Mouse (Mus musculus) stomach, embryonic 15.5 days (tissue): Measurements from ENCODE around the gene Aanat. TPM values are rescaled to one million over a fixed set of nuclear protein-coding genes. Genes with fewer than 3 reads are reported as not detected.

Source experiments
- ATAC-seq: fragments of 200-750 bp; cut with Nextera tagmentation; 2 replicates; pipeline ENCODE4 v1.8.0; 2017; ENCODE audit warnings: low read depth, moderate number of reproducible peaks, moderate TSS enrichment; ENCODE audit not compliant: insufficient read depth, low FRiP score
- H3K27ac ChIP-seq: fragments of 300-500 bp; sonication (generic); 2 replicates; pipeline ENCODE4 v1.5.1; 2015; ENCODE audit warnings: mild to moderate bottlenecking, inconsistent platforms
- H3K27me3 ChIP-seq: fragments of 300-500 bp; sonication (generic); replicated peaks from 2 replicates; pipeline ENCODE4 v1.6.1; 2015; ENCODE audit warnings: inconsistent platforms
- H3K36me3 ChIP-seq: fragments of 300-500 bp; sonication (generic); 2 replicates; pipeline ENCODE4 v1.6.1; 2015; ENCODE audit warnings: inconsistent platforms
- H3K4me1 ChIP-seq: fragments of 300-500 bp; sonication (generic); 2 replicates; pipeline ENCODE4 v1.6.1; 2015; ENCODE audit warnings: inconsistent platforms
- H3K4me2 ChIP-seq: fragments of 300-500 bp; sonication (generic); 2 replicates; pipeline ENCODE4 v1.6.1; 2015; ENCODE audit warnings: mild to moderate bottlenecking, inconsistent platforms
- H3K4me3 ChIP-seq: fragments of 300-500 bp; sonication (generic); replicated peaks from 2 replicates; pipeline ENCODE4 v1.5.1; 2015; ENCODE audit warnings: inconsistent platforms
- H3K9ac ChIP-seq: fragments of 300-500 bp; sonication (generic); 2 replicates; pipeline ENCODE4 v1.6.1; 2015; ENCODE audit warnings: inconsistent platforms
- H3K9me3 ChIP-seq: fragments of 300-500 bp; sonication (generic); 2 replicates; pipeline ENCODE4 v1.6.1; 2016; ENCODE audit warnings: inconsistent platforms
- WGBS: fragments of 180-500 bp; shearing (Covaris S2); methylation state at CpG from one replicate; pipeline ENCODE4 v1.1.7; 2015; 5-methylcytosine and 5-hydroxymethylcytosine counted together
- polyA plus RNA-seq: library from polyadenylated mRNA; unstranded; fragments of >200 nt; fragmentation: Nextera tagmentation; extraction: Ambion mirVana; gene quantifications from 2 replicates; pipeline ENCODE4 v1.2.1, GENCODE M21; 2015

Aanat gene
- polyA plus RNA-seq, 1 experiment from 2014 or later = 0.09 TPM

DNA sequence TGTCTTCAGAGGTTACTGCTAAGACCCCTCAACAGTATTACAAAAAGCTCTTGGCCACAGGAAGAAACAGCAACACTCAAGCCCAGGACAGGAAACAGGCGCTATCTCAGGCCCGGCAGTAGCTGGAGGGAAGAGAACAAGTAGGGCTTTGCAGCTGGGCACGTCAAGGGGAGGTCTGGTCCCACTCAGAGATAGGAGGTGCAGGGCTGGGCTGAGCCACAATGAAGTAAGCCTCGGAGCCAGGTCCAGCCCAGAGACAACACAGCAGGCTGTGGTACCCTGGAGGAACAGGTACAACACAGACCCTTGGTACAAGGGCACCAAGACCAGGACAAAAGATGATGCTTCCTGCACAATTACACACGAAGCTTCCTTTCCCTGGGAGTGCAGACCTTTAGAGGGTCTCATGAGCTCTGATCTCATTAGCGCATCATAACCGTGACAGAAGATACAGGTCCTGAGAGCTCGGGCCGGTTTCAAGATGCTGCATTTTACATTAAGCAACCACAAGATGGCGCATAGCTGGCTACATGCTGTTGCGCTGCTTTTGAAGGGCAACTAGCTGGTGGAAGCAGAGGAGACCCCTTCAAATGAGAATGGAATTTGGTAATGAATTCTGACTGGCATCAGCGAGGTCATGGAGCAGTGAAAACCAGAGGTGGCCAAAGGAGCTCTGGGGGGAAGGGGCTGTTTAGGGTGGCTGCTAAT, 31.9 kb upstream of the Aanat start:
- 33% methylated on average over 12 of the region's 12 CpGs for WGBS
- Histone ChIP-seq H3K4me2 (no peak overlapping the region), H3K9me3 (no peaks in the 10 kb centered on the region), H3K4me3 (no peak overlapping the region), H3K27ac (no peak overlapping the region), H3K36me3 (no peaks in the 10 kb centered on the region), H3K27me3 (no peaks in the 10 kb centered on the region), H3K4me1 (peaks cover 20% of the 10 kb centered on the region), H3K9ac (no peak overlapping the region)
- no peak for ATAC-seq

DNA sequence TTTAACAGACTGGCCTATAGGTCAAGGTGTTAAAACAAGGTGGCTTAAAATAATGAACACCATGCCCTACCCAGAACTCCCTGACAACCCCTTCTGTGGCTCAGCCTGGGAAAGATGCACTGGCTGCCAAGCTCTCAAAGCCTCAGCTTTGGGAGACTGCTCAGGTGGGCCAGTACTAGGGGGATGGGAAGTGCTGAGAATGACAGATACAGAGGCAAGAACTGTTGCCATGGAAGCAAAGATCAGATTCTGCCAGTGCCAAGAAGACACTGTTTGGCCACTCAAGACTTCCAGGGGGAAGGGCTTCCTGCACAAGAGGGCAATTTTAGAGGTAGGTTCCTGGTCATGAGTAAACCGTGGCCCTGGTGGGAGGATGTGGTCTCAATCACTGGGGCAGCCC, 30.7 kb upstream of the Aanat start:
- 52% methylated on average over 1 of the region's 1 CpGs for WGBS
- Histone ChIP-seq H3K9ac (no peak overlapping the region), H3K4me3 (no peak overlapping the region), H3K36me3 (no peaks in the 10 kb centered on the region), H3K9me3 (no peaks in the 10 kb centered on the region), H3K4me1 (peaks cover 18% of the 10 kb centered on the region), H3K27me3 (no peaks in the 10 kb centered on the region), H3K4me2 (no peak overlapping the region), H3K27ac (no peak overlapping the region)
- no peak for ATAC-seq

DNA sequence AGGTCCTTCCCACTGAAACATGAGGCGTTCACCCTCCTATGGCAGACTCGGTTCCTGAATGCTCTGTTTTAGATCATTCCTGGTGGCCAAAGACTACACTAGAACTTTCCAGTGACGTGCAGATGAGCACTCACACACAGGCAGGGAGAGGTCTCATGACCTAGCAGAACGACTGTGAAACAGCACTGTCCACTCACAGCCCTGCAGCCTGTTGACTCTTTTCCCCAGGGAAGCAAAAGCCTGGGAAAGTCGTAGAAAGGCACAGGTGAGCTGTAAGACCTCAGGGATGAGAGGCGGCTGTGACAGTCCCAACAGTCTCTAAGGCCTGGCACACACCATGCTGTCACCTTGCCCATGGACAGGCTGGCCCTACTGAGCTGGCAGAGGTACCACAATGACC, 29.9 kb upstream of the Aanat start:
- H3K4me2 ChIP-seq = no peak overlapping the region
- no peak overlapping the region for H3K9ac ChIP-seq
- H3K27ac ChIP-seq = no peak overlapping the region
- H3K27me3 ChIP-seq = no peaks in the 10 kb centered on the region
- no peak; the same call in 1 of the 2 replicates for ATAC-seq
- no peaks in the 10 kb centered on the region for H3K36me3 ChIP-seq
- no peaks in the 10 kb centered on the region for H3K9me3 ChIP-seq
- WGBS = 48% methylated on average over 6 of the region's 6 CpGs
- H3K4me1 ChIP-seq = peaks cover 11% of the 10 kb centered on the region
- H3K4me3 ChIP-seq = no peak overlapping the region

DNA sequence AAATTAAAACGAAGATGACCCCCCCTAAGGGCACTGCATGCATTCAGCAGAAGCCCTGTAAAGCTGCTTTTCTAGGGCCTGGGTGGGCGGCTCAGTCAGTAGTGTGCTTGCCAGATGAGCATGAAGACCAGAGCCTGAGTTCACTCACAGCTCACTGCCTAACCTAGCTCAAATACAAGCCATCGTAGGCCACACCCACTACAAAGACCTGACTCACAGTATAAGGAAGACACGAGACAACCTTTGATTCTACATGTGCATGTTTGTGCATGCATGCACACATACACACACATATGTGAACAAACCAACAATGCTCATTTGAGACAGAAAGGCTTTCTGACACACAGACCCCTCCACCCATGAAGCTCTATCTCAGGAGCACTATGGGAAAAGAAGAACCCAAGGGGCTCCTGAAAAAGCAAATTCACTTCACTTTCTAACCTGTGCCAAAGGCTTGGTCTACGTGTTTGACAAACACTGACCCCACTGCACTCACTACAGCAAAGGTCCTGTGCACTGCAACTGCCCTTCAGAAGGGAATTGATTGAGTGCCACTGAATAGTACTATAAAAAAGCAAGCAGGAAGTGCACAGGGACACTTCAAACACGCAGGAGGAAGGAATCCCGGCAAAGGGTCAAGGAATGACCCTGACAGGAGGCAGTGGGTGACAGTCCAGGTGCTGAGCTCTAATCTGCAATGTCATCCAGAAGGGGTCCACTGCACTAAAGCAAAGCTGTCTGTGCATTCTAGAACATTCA, 20.8 kb upstream of the Aanat start:
- H3K9ac ChIP-seq = no peak overlapping the region
- no peak overlapping the region for H3K27ac ChIP-seq
- H3K4me3 ChIP-seq = no peak overlapping the region
- no peaks in the 10 kb centered on the region for H3K27me3 ChIP-seq
- no peak for ATAC-seq
- WGBS = 48% methylated on average over 7 of the region's 7 CpGs
- no peaks in the 10 kb centered on the region for H3K9me3 ChIP-seq
- no peaks in the 10 kb centered on the region for H3K36me3 ChIP-seq
- no peak overlapping the region for H3K4me2 ChIP-seq
- H3K4me1 ChIP-seq = peaks cover 3% of the 10 kb centered on the region; the same call in 1 of the 2 replicates

DNA sequence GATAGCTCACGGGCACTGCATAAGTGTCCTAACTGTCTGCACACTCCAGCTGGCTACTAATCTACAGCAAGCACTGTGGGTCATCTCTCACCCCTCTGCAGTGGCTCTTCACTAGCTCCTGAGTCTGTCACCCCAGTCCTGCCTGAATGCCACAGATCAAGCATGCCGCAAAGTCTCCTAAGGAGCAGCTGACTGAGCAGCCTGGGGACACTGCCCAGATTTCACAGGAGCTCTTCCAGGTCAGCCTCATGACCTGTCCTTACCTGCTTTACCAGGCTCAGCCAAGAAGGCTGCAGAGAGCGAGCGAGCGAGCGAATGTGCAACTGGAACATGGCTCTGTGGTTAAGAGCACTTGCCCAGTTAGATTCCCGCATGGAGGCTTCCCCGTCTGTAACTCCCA, 18.7 kb upstream of the Aanat start:
- H3K4me3 ChIP-seq = no peak overlapping the region
- WGBS = 86% methylated on average over 8 of the region's 8 CpGs
- H3K4me2 ChIP-seq = no peak overlapping the region
- H3K9ac ChIP-seq = no peak overlapping the region
- no peaks in the 10 kb centered on the region for H3K36me3 ChIP-seq
- H3K4me1 ChIP-seq = peaks cover 3% of the 10 kb centered on the region; the same call in 1 of the 2 replicates
- no peak for ATAC-seq
- H3K27me3 ChIP-seq = no peaks in the 10 kb centered on the region
- no peak overlapping the region for H3K27ac ChIP-seq
- no peaks in the 10 kb centered on the region for H3K9me3 ChIP-seq

DNA sequence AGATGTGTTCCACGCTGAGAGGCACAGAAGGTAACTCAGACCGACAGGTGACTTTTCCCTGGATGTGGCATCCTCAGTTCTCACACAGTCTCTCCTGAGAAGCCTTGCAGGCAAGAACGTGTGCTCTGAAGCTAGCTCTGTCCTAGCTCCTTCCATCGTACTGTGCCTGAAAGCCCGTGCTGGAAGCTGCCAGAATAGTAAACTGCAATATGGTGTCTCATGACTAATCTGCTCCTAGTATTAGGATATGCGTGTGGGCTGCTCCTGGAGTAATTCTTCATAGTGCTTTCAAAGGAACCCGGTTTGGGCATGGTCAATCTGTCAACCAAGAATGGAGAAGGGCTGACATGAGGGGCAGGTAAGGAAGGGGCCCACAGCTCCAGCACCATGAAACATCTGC, 15.4 kb upstream of the Aanat start:
- Histone ChIP-seq H3K4me1 (peaks cover 17% of the 10 kb centered on the region), H3K4me3 (no peak overlapping the region), H3K27me3 (no peaks in the 10 kb centered on the region), H3K9me3 (no peaks in the 10 kb centered on the region), H3K4me2 (no peak overlapping the region), H3K9ac (no peak overlapping the region), H3K27ac (no peak overlapping the region), H3K36me3 (no peaks in the 10 kb centered on the region)
- WGBS = 62% methylated on average over 7 of the region's 7 CpGs
- ATAC-seq = no peak

DNA sequence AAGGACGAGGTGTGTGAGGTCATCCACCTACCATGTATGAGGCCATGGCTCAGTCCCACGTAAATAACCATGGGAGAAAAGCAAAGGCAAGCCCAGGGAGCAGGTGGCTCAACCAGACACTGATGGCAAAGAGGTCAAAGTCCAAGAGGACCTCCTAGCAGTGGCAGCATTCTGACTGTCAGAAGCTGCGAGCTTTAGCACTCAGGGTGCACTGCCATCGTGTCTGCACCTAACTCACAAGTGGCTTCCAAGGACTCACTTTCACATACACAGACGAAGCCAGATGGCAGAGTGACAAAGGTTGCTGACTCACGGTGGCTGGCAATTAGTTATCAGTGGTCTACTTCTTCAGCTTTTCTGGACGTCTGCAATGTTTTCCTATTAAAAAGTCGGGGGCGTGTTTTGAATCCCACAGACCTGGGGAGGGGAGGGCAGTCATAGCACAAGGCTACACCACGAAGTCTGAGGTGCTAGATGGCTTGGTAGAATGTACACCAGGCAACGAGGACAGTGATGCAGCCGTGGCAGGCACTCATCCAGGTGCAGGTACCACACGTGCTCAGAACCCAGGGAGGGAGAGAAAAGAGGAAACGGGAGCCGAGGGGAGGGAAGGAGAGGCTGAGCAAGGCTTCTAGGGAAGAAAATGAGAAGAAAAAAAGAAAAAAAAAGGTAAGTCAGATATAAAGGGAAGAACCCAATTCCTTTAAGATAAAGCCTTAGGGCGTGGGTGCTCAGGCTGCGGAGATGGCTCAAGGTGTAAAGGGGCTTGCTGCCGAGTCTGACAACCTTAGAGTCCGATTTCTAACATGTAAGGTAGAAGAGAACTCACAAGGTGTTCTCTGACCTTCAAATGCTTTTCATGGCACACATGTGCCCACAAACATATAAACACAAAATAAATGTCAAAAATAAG, 14.2 kb upstream of the Aanat start:
- no peak overlapping the region for H3K4me3 ChIP-seq
- H3K4me2 ChIP-seq = no peak overlapping the region
- ATAC-seq = peak; percentile 37; the same call in 1 of the 2 replicates
- WGBS = 59% methylated on average over 19 of the region's 19 CpGs
- peaks cover 15% of the 10 kb centered on the region for H3K4me1 ChIP-seq
- no peaks in the 10 kb centered on the region for H3K36me3 ChIP-seq
- no peaks in the 10 kb centered on the region for H3K9me3 ChIP-seq
- no peak overlapping the region for H3K9ac ChIP-seq
- H3K27me3 ChIP-seq = no peaks in the 10 kb centered on the region
- no peak overlapping the region for H3K27ac ChIP-seq

DNA sequence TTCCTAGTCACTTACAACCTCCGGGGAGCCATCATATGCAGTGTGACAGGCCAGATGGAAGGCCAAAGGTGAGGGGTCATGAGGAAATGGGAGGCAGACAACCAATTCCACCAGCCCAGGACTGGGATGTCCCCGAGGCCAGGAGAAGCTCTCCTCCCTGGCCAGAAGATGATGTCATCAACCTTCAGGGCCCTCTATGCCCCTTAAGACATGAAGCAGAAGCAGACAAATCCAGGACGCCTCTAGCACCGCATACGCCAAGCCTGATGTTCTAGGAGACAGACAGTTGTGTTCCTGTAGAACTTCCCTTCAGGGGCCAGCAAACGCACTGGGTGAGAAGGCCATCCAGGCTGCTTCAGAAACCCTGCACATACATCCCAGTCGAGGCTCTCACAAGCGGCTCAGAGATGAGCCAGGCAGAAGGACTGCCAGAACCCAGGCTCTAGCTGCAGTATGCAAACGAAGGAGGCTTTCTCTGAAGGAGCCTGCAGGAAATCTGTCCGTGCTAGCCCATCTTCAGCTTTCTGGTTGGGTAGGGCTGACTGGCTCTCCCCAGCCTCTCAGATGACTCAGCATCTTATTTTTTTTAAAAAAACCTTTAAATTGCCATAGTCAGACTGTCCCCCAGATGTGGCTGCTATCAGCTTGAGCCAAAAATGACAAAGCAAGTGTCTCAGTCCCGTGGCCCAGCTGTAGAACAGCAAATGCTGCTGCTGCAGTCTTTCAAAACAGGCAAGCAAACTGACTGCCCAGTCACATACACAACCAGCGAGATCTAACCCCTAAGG, 13.3 kb upstream of the Aanat start:
- H3K4me2 ChIP-seq = no peak overlapping the region
- peaks cover 15% of the 10 kb centered on the region for H3K4me1 ChIP-seq
- WGBS = 51% methylated on average over 12 of the region's 12 CpGs
- H3K27ac ChIP-seq = no peak overlapping the region
- no peak overlapping the region for H3K9ac ChIP-seq
- ATAC-seq = peak; percentile 69; the same call in 1 of the 2 replicates
- H3K27me3 ChIP-seq = no peaks in the 10 kb centered on the region
- no peak overlapping the region for H3K4me3 ChIP-seq
- no peaks in the 10 kb centered on the region for H3K9me3 ChIP-seq
- H3K36me3 ChIP-seq = no peaks in the 10 kb centered on the region

DNA sequence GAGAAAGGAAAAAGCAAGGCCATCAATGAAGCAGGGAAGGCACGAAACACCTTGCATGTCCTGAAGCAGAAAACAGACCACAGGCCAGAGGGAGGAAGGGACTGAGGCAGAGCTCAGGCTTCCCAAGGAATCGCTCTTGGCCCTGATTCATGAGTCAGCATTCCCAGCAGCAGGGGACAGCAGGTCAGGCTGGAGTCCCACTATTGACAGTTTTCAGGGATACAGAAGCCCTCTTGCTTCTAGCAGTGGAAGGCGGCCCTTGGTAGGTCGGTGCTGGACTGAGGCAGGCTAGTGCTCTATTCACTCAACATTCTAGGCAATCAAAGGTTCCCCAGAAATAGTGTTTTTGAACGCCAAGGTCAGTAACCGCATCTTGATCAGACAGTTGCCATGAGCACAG, 11.7 kb upstream of the Aanat start:
- H3K4me3 ChIP-seq = no peak overlapping the region
- H3K27me3 ChIP-seq = no peaks in the 10 kb centered on the region
- no peaks in the 10 kb centered on the region for H3K9me3 ChIP-seq
- H3K4me1 ChIP-seq = peaks cover 15% of the 10 kb centered on the region
- no peak overlapping the region for H3K9ac ChIP-seq
- ATAC-seq = no peak
- H3K4me2 ChIP-seq = no peak overlapping the region
- 66% methylated on average over 6 of the region's 6 CpGs for WGBS
- H3K36me3 ChIP-seq = no peaks in the 10 kb centered on the region
- no peak overlapping the region for H3K27ac ChIP-seq

DNA sequence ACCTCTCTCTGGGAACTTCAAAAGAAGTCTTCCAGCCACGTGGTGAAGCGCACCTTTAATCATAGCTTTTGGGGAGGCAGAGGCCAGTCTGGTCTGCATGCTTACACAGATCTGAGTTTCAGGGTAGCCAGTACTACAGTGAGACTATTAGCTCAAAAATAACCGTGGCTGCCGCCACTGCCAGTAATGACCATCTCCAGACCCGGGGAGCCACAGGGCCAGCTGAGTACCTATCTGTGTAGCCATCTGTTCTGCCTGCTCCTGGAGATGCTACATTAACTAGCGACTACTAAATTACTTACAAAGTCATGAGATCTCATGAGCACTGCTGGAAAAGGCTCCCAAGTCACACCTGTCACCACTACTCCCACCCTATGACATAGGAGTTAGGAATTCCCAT, 11.2 kb upstream of the Aanat start:
- H3K4me1 ChIP-seq = peaks cover 18% of the 10 kb centered on the region
- no peak overlapping the region for H3K4me2 ChIP-seq
- H3K36me3 ChIP-seq = no peaks in the 10 kb centered on the region
- H3K27me3 ChIP-seq = no peaks in the 10 kb centered on the region
- H3K4me3 ChIP-seq = no peak overlapping the region
- no peaks in the 10 kb centered on the region for H3K9me3 ChIP-seq
- ATAC-seq = no peak
- 63% methylated on average over 6 of the region's 6 CpGs for WGBS
- no peak overlapping the region for H3K27ac ChIP-seq
- no peak overlapping the region for H3K9ac ChIP-seq

DNA sequence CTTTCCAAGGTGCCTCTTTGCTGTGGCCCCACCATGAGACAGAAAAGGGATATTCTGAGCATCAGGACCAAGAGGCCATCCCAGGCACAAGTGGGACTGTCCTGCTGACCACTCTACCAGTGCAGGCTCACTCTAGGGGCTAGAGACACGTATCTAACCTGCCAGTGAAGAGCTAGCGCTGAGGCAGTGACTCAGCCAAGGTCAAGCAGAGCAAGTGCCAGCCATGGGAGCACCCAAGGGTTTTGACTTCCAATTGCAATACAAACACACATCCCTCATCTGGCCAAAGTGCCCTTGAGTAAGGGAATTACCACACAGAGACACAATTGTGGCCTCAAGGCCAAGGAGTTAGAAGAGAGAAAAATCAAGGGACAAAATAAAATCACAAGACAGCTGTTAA, 10.8 kb upstream of the Aanat start:
- no peaks in the 10 kb centered on the region for H3K36me3 ChIP-seq

More for the DNA sequence above, 10.8 kb upstream of the Aanat start:
- whole genome bisulfite sequencing = 85% methylated on average over 2 of the region's 2 CpGs
- H3K27me3 ChIP-seq = no peaks in the 10 kb centered on the region
- H3K4me2 ChIP-seq = no peak overlapping the region
- no peak for ATAC-seq
- H3K9ac ChIP-seq = no peak overlapping the region
- no peaks in the 10 kb centered on the region for H3K9me3 ChIP-seq
- H3K27ac ChIP-seq = no peak overlapping the region
- no peak overlapping the region for H3K4me3 ChIP-seq
- H3K4me1 ChIP-seq = peaks cover 23% of the 10 kb centered on the region
